Mouse (Mus musculus) gastrocnemius, postnatal 36 days (tissue): Measurements from ENCODE around the gene Cuta. TPM values are rescaled to one million over a fixed set of nuclear protein-coding genes. Genes with fewer than 3 reads are reported as not detected.
"Not testable (repeated sequence)": the region's sequence is repeated elsewhere in the genome, so short reads cannot be mapped to it uniquely, and the experiment has no call there.

Source experiments
- DNase-seq, 2 experiments: peaks; one replicate each; pipeline ENCODE4 v3.0.0; 2022
- intact Hi-C: fragments of 180-260 bp; cut with DNase I; formaldehyde crosslinking; loops from one replicate; pipeline ENCODE4 v1.15.1; 2025
- long read RNA-seq, 2 experiments: library from polyadenylated mRNA; stranded (forward); transcript quantifications; one replicate each; pipeline ENCODE4 v2.0.0; 2021
- total RNA-seq, 2 experiments: library from RNA; stranded (reverse); gene quantifications; 2 replicates each; pipeline ENCODE4 v1.2.3; 2021

The Cuta gene
- total RNA-seq = 10 to 100 TPM; 82.8 to 91.1 TPM
- long read RNA-seq, experiment 1, transcript Cuta-207 (6 exons, 937 nt) = minor isoform, 5 of 138 reads
- long read RNA-seq, experiment 1, transcript Cuta-201 (7 exons, 741 nt) = minor isoform, 27 of 138 reads
- long read RNA-seq, experiment 1, transcript Cuta-202 (6 exons, 662 nt) = major isoform, 50 of 138 reads
- long read RNA-seq, experiment 1, partial matches to known transcripts = 32 of 138 reads
- long read RNA-seq, experiment 1, other reads (novel, unspliced or antisense) = 20 of 138 reads
- long read RNA-seq, experiment 2, transcript Cuta-201 (7 exons, 741 nt) = minor isoform, 39 of 155 reads
- long read RNA-seq, experiment 2, transcript Cuta-207 (6 exons, 937 nt) = minor isoform, 8 of 155 reads
- long read RNA-seq, experiment 2, transcript Cuta-202 (6 exons, 662 nt) = major isoform, 59 of 155 reads
- long read RNA-seq, experiment 2, partial matches to known transcripts = 27 of 155 reads
- long read RNA-seq, experiment 2, other reads (novel, unspliced or antisense) = 20 of 155 reads

GRCm38 (mm10) chr17:26939178-26939972 is at the start of gene Cuta:
Gene Cuta (minus strand): TSS chr17:26939569.
- intact Hi-C loops = loop anchor here (10.0 kb wide), 1 partner anchor 265 kb away; the partner anchor contains the start of gene Lemd2
- DNase-seq = peak; percentile 99

- no peak for DNase-seq
- intact Hi-C loops = no loop called here
These were observed 46.3 kb upstream of the Cuta start for GRCm38 (mm10) chr17:26985503-26986179.

- intact Hi-C loops = no loop called here
- DNase-seq = no peak
These were observed 44.0 kb upstream of the Cuta start for GRCm38 (mm10) chr17:26983382-26983781.

GRCm38 (mm10) chr17:26981050-26981449 is 41.7 kb upstream of the Cuta start:
- no peak for DNase-seq
- intact Hi-C loops = no loop called here

- no peak for DNase-seq
- intact Hi-C loops = no loop called here
These were observed 40.1 kb upstream of the Cuta start for GRCm38 (mm10) chr17:26979426-26979825.

GRCm38 (mm10) chr17:26977354-26977753 is 38.0 kb upstream of the Cuta start:
- intact Hi-C loops, DNase-seq: not testable (repeated sequence)

- intact Hi-C loops = no loop called here
- no peak for DNase-seq
These were observed 36.0 kb upstream of the Cuta start for GRCm38 (mm10) chr17:26975415-26975814.

- intact Hi-C loops = no loop called here
- DNase-seq = no peak
These were observed 35.2 kb upstream of the Cuta start for GRCm38 (mm10) chr17:26974547-26974946.

GRCm38 (mm10) chr17:26972703-26973574 is 33.6 kb upstream of the Cuta start, which contains the start of gene Zbtb9:
Gene Zbtb9 (plus strand): TSS chr17:26973167.
- intact Hi-C loops = loop anchor here (2.0 kb wide), 1 partner anchor 56 kb away; the partner anchor contains the start of gene Kifc5b
- DNase-seq = peak; percentile 90 to 95

- no peak for DNase-seq
- intact Hi-C loops = loop anchor here (2.0 kb wide), 1 partner anchor 55 kb away; the partner anchor contains the start of gene Kifc5b
These were observed 32.7 kb upstream of the Cuta start for GRCm38 (mm10) chr17:26972107-26972506.

GRCm38 (mm10) chr17:26971247-26971905 is 32.0 kb upstream of the Cuta start:
- intact Hi-C loops = no loop called here
- no peak for DNase-seq

- intact Hi-C loops = no loop called here
These were observed 30.9 kb upstream of the Cuta start for GRCm38 (mm10) chr17:26970221-26970620.

GRCm38 (mm10) chr17:26969257-26969656 is 29.9 kb upstream of the Cuta start:
- intact Hi-C loops = no loop called here
- DNase-seq = no peak

More at GRCm38 (mm10) chr17:26970221-26970620, 30.9 kb upstream of the Cuta start:
- no peak for DNase-seq

GRCm38 (mm10) chr17:26968200-26968611 is 28.8 kb upstream of the Cuta start:
- no peak for DNase-seq
- intact Hi-C loops = no loop called here

- DNase-seq = no peak
- intact Hi-C loops = no loop called here
These were observed 28.1 kb upstream of the Cuta start for GRCm38 (mm10) chr17:26967477-26967876.

- no peak for DNase-seq
- intact Hi-C loops = no loop called here
These were observed 27.6 kb upstream of the Cuta start for GRCm38 (mm10) chr17:26966993-26967392.

- DNase-seq = peak in 1 of 2 experiments; percentile 7
- intact Hi-C loops = no loop called here
These were observed 22.3 kb upstream of the Cuta start for GRCm38 (mm10) chr17:26961572-26962240.

- intact Hi-C loops = no loop called here
- DNase-seq = no peak
These were observed 20.4 kb upstream of the Cuta start for GRCm38 (mm10) chr17:26959815-26960214.
